Mouse (Mus musculus) gastrocnemius, adult 2 months (tissue): ENCODE data around the gene Sbds. TPM values are rescaled to one million over a fixed set of nuclear protein-coding genes. Genes with fewer than 3 reads are reported as not detected.

ENCODE experiments used
- DNase-seq: peaks from one replicate; pipeline ENCODE4 v3.0.0; 2022
- H3K27ac ChIP-seq: fragments of 200-600 bp; 2 replicates; pipeline ENCODE4 v1.8.1; 2022; ENCODE audit warnings: mild to moderate bottlenecking
- H3K4me3 ChIP-seq: fragments of 200-600 bp; 2 replicates; pipeline ENCODE4 v1.8.1; 2022; ENCODE audit warnings: mild to moderate bottlenecking, moderate library complexity
- CTCF ChIP-seq: fragments of 200-600 bp; IDR thresholded peaks from 2 replicates; pipeline ENCODE4 v1.8.1; 2022; ENCODE audit warnings: antibody characterized with exemption, mild to moderate bottlenecking, moderate library complexity
- intact Hi-C: fragments of 180-260 bp; cut with DNase I; formaldehyde crosslinking; loops from one replicate; pipeline ENCODE4 v1.15.1; 2025
- long read RNA-seq, 2 experiments: library from polyadenylated mRNA; stranded (forward); transcript quantifications; one replicate each; pipeline ENCODE4 v2.0.0; 2021
- total RNA-seq, 2 experiments: library from RNA; stranded (reverse); gene quantifications; 2 replicates each; pipeline ENCODE4 v1.2.3; 2021

Sbds gene
- 10 to 100 TPM; 27.5 to 34.5 TPM for total RNA-seq
- long read RNA-seq, experiment 1, transcript Sbds-201 (5 exons, 1,548 nt): major isoform, 42 of 45 reads
- long read RNA-seq, experiment 1, partial matches to known transcripts: 1 of 45 reads
- long read RNA-seq, experiment 1, other reads (novel, unspliced or antisense): 2 of 45 reads
- long read RNA-seq, experiment 2, transcript Sbds-201 (5 exons, 1,548 nt): major isoform, 50 of 58 reads
- long read RNA-seq, experiment 2, partial matches to known transcripts: 1 of 58 reads
- long read RNA-seq, experiment 2, other reads (novel, unspliced or antisense): 7 of 58 reads

GRCm38 (mm10) chr5:130255017-130255720 is at the start of gene Sbds, which contains the start of gene Tyw1:
Sbds (minus strand) TSS chr5:130255530.
Tyw1 (plus strand) TSS chr5:130255619.
- Histone ChIP-seq H3K27ac (peak within 1 kb of the TSS; percentile 98), H3K4me3 (peak within 1 kb of the TSS; percentile 95)
- no peak for TF ChIP-seq CTCF
- intact Hi-C loops: no loop called here
- DNase-seq: peak; percentile 99

GRCm38 (mm10) chr5:130303611-130304010 is 48.3 kb upstream of the Sbds start:
- TF ChIP-seq CTCF: no peak
- intact Hi-C loops: no loop called here

GRCm38 (mm10) chr5:130299526-130299925 is 44.2 kb upstream of the Sbds start:
- no peak for DNase-seq
- Histone ChIP-seq H3K27ac (no peak overlapping the region), H3K4me3 (no peak overlapping the region)
- intact Hi-C loops: no loop called here
- no peak for TF ChIP-seq CTCF

More at GRCm38 (mm10) chr5:130303611-130304010, 48.3 kb upstream of the Sbds start:
- DNase-seq: peak; percentile 85
- H3K27ac ChIP-seq: no peak overlapping the region
- no peak overlapping the region for H3K4me3 ChIP-seq

GRCm38 (mm10) chr5:130298831-130299460 is 43.6 kb upstream of the Sbds start:
- TF ChIP-seq CTCF: no peak
- intact Hi-C loops: no loop called here

GRCm38 (mm10) chr5:130296071-130296470 is 40.7 kb upstream of the Sbds start:
- no peak for DNase-seq
- H3K4me3 ChIP-seq: no peak overlapping the region
- intact Hi-C loops: no loop called here
- no peak overlapping the region for H3K27ac ChIP-seq
- no peak; the same call in 1 of the 2 replicates for TF ChIP-seq CTCF

More at GRCm38 (mm10) chr5:130298831-130299460, 43.6 kb upstream of the Sbds start:
- no peak for DNase-seq
- H3K27ac ChIP-seq: no peak overlapping the region
- H3K4me3 ChIP-seq: no peak overlapping the region

- no peak for TF ChIP-seq CTCF
- Histone ChIP-seq H3K27ac (no peak overlapping the region), H3K4me3 (no peak overlapping the region)
- no peak for DNase-seq
- intact Hi-C loops: no loop called here
These were observed 39.3 kb upstream of the Sbds start for GRCm38 (mm10) chr5:130294598-130294997.

- intact Hi-C loops: no loop called here
- no peak for TF ChIP-seq CTCF
- no peak overlapping the region for H3K27ac ChIP-seq
These were observed 38.6 kb upstream of the Sbds start for GRCm38 (mm10) chr5:130293941-130294340.

GRCm38 (mm10) chr5:130292976-130293375 is 37.6 kb upstream of the Sbds start:
- DNase-seq: no peak
- Histone ChIP-seq H3K4me3 (no peak overlapping the region), H3K27ac (no peak overlapping the region)
- TF ChIP-seq CTCF: no peak
- intact Hi-C loops: no loop called here

More at GRCm38 (mm10) chr5:130293941-130294340, 38.6 kb upstream of the Sbds start:
- no peak for DNase-seq
- H3K4me3 ChIP-seq: no peak overlapping the region

- DNase-seq: no peak
- Histone ChIP-seq H3K4me3 (no peak overlapping the region), H3K27ac (no peak overlapping the region)
- TF ChIP-seq CTCF: no peak
- intact Hi-C loops: no loop called here
These were observed 35.4 kb upstream of the Sbds start for GRCm38 (mm10) chr5:130290775-130291174.

- no peak overlapping the region for H3K4me3 ChIP-seq
- no peak for DNase-seq
- peak; percentile 25; the same call in 1 of the 2 replicates for TF ChIP-seq CTCF
- no peak overlapping the region for H3K27ac ChIP-seq
- intact Hi-C loops: no loop called here
These were observed 34.9 kb upstream of the Sbds start for GRCm38 (mm10) chr5:130290242-130290641.

GRCm38 (mm10) chr5:130288106-130288505 is 32.8 kb upstream of the Sbds start:
- DNase-seq: no peak
- no peak overlapping the region for H3K27ac ChIP-seq
- no peak overlapping the region for H3K4me3 ChIP-seq
- TF ChIP-seq CTCF: no peak
- intact Hi-C loops: no loop called here

- intact Hi-C loops: no loop called here
- Histone ChIP-seq H3K4me3 (no peak overlapping the region), H3K27ac (no peak overlapping the region)
- no peak for TF ChIP-seq CTCF
- DNase-seq: no peak
These were observed 27.9 kb upstream of the Sbds start for GRCm38 (mm10) chr5:130283079-130283732.
